Mouse (Mus musculus) heart, postnatal 4 days (tissue): ENCODE measurements around the gene Igf2bp3. TPM values are rescaled to one million over a fixed set of nuclear protein-coding genes. Genes with fewer than 3 reads are reported as not detected.
A peak's percentile ranks its signal among the peaks of the same experiment; 100 is the strongest.

Source experiments
- DNase-seq: peaks from one replicate; pipeline ENCODE4 v3.0.0; 2021
- total RNA-seq, 2 experiments: library from RNA; stranded (reverse); gene quantifications; 2 replicates each; pipeline ENCODE4 v1.2.3; 2021

The Igf2bp3 gene
- total RNA-seq, 2 experiments from 2014 or later, result 17.2 to 18.5 TPM

GRCm38 (mm10) chr6:49131855-49132254, 82.9 kb downstream of the Igf2bp3 start:
- no peak for DNase-seq

GRCm38 (mm10) chr6:49130328-49130727, 84.4 kb downstream of the Igf2bp3 start:
- no peak for DNase-seq

- no peak for DNase-seq
These were observed 94.4 kb downstream of the Igf2bp3 start for GRCm38 (mm10) chr6:49120370-49120769.

- no peak for DNase-seq
These were observed 95.2 kb downstream of the Igf2bp3 start for GRCm38 (mm10) chr6:49119462-49120135.

GRCm38 (mm10) chr6:49118446-49118845, 96.3 kb downstream of the Igf2bp3 start:
- DNase-seq, result no peak

- DNase-seq, result no peak
These were observed 98.5 kb downstream of the Igf2bp3 start for GRCm38 (mm10) chr6:49116241-49116640.

GRCm38 (mm10) chr6:49115550-49115949, 99.2 kb downstream of the Igf2bp3 start:
- DNase-seq, result no peak

GRCm38 (mm10) chr6:49114457-49114856, 100.3 kb downstream of the Igf2bp3 start:
- DNase-seq, result no peak

GRCm38 (mm10) chr6:49113895-49114294, 100.9 kb downstream of the Igf2bp3 start:
- no peak for DNase-seq

GRCm38 (mm10) chr6:49109196-49109595, 105.6 kb downstream of the Igf2bp3 start:
- DNase-seq, result no peak

- DNase-seq, result no peak
These were observed 107.8 kb downstream of the Igf2bp3 start for GRCm38 (mm10) chr6:49106746-49107500.

GRCm38 (mm10) chr6:49099086-49099485, 115.7 kb downstream of the Igf2bp3 start:
- DNase-seq, result no peak

- peak; percentile 14 for DNase-seq
These were observed 117.1 kb downstream of the Igf2bp3 start for GRCm38 (mm10) chr6:49097596-49098110.

GRCm38 (mm10) chr6:49096933-49097461, 117.8 kb downstream of the Igf2bp3 start:
- peak; percentile 79 for DNase-seq

GRCm38 (mm10) chr6:49096421-49096820, 118.3 kb downstream of the Igf2bp3 start:
- DNase-seq, result peak; percentile 24

- DNase-seq, result no peak
These were observed 119.8 kb downstream of the Igf2bp3 start for GRCm38 (mm10) chr6:49094968-49095367.

GRCm38 (mm10) chr6:49083008-49083407, 131.7 kb downstream of the Igf2bp3 start:
- no peak for DNase-seq

- DNase-seq, result no peak
These were observed 135.4 kb downstream of the Igf2bp3 start for GRCm38 (mm10) chr6:49079313-49079712.

GRCm38 (mm10) chr6:49077894-49078293, 136.9 kb downstream of the Igf2bp3 start:
- DNase-seq, result no peak

- DNase-seq, result no peak
These were observed 140.7 kb downstream of the Igf2bp3 start for GRCm38 (mm10) chr6:49074117-49074490.

GRCm38 (mm10) chr6:49073304-49074116, 141.2 kb downstream of the Igf2bp3 start, which contains the start of gene Malsu1:
TSS of gene Malsu1 (plus strand) at chr6:49073795.
- peak; percentile 96 for DNase-seq

GRCm38 (mm10) chr6:49068361-49068760, 146.4 kb downstream of the Igf2bp3 start:
- no peak for DNase-seq
